Mouse (Mus musculus) adrenal gland, postnatal 36 days (tissue): ENCODE data around the gene Dck. TPM values are rescaled to one million over a fixed set of nuclear protein-coding genes. Genes with fewer than 3 reads are reported as not detected.
A peak's percentile ranks its signal among the peaks of the same experiment; 100 is the strongest.

Source experiments
- DNase-seq, 2 experiments: peaks; one replicate each; pipeline ENCODE4 v3.0.0; 2021; ENCODE audit warnings: mixed read lengths in 1 of 2
- total RNA-seq, 2 experiments: library from RNA; stranded (reverse); gene quantifications; 2 replicates each; pipeline ENCODE4 v1.2.3; 2021

The Dck gene
- total RNA-seq, 2 experiments from 2014 or later, result 3.6 to 5.1 TPM

DNA sequence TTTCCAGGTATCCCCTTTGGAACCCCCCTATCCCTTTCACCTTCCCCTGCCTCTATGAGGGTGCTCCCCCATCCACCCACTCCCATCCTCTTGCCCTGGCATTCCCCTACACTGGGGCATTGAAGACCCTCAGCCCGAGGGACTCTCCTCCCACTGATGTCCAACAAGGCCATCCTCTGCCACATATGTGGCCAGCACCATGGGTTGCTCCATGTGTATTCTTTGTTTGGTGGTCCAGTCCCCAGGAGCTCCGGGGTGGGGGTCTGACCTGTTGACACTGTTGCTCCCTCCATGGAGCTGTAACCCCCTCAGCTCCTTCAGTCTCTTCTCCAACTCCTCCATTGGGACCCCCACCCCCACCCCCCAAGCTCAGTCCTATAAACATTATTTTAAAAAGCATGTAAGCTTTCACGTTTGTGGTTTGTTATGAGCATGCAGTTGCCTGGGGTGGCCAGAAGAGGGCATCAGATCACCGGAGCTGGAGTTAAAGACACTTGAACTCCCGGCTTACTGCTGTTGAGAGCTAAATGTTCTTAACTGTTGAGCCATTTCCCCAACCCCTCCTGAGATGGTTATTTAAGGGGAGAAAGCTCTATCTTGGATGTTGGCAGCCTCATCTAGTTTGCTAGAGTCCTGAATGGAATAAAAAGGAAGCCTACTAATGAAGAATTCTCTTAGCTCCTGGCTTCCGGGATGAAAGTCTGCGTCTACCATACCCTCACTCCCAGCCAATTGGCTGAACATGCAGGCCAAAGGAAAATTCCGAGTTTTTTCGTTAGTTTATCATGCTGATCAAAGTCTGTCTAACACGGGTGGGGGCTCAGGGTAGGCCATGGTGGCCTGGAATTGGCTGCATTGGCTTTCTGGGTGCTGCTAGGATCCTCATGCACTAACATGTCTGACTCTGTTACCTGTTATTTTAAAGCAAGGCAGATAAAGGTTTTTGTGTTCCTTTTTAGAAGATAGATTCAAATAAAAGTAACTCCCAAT, 26.8 kb downstream of the Dck start:
- DNase-seq, result peak; percentile 34 to 59

DNA sequence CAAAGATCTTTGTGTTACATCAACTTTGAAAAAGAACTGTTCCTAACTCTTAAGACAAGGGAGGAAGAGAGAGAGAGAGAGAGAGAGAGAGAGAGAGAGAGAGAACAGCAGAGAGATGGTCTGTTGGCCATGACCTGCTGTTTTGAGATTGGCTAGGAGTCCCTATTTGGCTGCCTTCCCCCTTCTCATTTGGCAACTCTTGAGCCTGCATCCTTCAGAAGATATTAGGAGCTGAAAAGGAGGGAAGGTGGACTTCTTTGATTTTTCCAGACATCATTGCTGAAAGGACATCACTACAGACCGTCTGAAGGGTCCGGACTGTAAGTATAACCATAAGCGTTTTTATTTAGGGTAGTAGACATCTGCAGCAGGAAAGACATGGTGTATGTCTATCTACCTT, 28.9 kb downstream of the Dck start:
- DNase-seq, result no peak

DNA sequence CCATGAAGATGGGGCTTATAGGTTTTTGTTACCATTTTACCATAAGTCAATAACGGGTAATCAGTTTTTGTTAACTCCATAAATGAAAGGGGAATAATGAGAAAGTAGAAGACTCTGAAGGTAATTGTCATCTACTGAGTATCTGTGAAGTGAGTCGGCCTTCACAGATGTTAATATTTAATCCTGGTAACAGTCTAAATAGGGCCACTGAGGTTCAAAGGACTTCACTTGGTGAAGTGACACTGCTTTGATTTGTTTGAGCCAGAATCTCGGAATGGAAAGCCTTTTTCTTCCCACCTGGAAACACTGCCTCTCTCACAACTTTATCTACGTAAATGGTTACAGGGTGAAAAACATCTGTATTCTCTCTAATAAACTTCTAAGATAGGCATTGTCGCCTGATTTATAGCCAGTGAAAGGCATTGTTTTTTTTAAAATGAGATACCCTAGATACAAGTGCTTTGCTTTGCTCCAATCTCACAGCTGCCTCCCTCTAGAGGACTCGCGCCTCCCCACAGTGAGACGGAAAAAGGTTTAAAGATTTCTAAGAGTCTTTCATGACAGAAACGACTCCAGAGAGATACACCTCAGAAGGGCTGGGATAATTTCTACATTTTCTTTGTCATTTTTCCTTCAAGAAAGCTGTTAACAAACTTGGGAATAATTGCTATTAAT, 31.3 kb downstream of the Dck start:
- no peak for DNase-seq

DNA sequence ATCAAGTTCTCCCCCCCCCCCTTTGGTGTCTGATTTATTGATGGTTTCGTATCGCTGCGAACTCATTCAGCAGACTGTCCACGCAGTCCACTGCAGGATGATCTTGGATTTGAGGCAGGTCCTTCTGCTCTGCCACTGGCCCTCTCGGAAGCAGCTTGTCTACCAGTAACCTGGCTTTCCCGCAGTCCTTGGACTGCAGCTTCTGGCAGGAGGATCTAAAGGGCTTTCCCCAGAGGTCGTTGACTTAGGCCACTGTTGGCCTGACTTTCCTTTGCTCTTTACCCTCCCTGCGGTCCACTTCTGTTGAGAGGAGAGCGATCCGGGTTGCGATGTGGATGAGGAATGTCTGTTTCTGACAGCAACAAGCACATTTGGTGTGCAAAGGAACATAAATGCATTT, 31.8 kb downstream of the Dck start:
- peak in 1 of 2 experiments; percentile 8 for DNase-seq

DNA sequence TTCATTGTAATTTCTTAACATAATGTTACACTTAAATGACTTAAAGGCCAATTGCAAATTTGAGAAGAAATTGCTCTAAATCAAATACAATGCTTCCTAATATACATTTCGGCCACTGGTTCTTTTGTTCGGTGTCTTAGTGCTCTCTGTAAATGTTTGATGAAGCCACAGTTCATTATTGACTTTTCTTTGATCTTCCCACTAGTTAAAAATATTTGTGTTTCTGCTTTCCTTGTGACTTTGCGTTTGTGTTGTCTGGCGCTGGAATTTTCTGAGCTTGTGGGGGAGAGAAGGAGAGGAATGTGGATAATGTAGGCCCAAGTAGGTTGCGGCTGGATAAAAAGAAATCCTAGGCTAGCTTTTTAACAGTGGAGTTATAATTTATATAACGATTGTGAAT, 32.3 kb downstream of the Dck start:
- no peak for DNase-seq

DNA sequence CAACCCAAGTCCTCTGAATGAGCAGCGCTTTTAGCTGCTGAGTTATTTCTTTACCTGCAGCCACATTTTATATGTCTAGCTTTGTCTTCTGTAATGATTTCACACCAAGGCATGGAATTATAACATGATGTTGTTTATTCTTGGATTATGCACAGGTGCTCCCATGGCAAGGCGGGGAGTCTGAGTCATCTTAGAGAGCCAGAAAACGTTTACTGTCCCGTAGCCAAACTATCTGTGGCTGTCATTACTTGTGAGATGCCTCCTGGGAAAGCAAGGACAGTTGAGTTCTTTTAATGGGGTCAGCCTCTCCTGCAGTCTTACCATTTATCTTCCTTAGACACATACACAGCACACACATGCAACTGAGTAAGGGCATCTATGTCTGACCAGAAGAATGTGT, 40.8 kb downstream of the Dck start:
- no peak for DNase-seq

DNA sequence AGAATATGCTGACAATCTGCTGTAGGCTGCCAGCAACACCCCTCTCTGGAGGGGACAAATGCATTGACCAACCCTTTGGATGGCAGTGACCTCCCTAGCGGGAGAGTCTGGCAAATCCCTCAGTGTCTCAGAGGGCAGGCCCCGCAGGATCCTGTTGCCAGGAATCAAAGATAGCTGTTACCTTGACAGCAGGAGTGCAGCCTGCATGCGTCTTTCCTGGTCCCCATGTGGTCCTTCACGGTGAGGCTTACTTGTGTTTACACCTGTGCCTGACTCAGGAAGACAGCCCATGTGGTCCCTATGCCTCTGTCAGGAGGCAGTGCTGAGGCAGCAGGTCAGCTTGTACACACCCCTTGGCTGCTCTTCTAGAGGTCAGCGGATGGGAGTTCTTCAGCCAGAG, 41.5 kb downstream of the Dck start:
- DNase-seq, result no peak

DNA sequence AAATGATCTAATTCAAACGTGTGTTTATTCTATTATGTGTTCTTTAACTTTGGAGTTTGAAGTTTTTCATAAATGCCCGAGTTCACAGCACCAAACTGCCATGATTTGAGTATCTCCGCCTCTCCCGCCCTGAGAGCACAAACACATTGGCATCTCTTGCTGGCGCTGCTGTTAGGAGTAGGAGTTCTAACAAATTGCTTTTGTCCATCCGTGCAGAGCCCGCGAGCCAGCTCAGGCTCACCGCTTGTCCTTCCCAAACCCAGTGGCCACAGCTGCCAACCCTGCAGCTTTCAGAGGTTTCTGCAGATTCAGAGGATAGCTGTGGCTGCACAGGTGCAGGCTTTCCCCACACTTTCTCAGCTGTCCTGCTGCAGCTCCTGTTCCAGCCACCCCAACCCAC, 42.5 kb downstream of the Dck start:
- no peak for DNase-seq

DNA sequence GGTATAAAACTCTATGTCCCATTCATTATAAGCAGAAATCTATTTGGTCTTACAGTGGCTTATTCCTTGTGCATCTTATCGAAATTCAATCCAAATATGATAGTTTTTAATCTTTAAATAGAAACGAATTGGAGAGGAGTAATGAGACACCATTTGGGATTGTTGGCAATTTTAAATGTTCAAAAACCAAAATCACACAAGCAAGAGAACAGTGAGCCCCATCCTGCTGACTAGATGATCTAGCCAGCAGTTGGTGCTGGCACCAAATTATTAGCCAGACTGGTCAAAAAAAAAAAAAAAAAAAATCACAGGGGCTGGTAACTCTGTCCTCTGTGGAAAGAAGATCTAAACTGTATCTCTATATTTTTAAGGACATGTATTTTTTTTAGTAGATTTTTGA, 48.4 kb downstream of the Dck start:
- no peak for DNase-seq

DNA sequence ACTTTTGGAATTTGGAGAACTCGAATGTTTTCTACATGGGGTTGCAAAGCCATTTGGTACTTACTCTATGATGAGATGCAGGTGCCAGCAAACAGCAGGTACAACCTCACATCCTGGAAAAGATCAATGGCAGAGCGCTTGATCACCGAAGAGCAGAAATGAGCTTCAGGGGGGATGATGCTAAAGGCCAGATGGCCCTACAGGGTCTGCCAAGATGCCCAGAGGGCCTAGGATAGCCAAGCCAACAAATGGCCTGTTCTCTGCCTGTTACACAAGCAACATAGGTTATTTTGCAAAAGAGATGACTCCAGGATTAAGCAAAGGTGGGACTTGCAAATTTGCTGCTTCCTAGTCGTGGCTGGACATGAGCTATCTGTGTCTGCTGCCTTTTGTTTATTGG, 49.8 kb downstream of the Dck start:
- DNase-seq, result no peak

DNA sequence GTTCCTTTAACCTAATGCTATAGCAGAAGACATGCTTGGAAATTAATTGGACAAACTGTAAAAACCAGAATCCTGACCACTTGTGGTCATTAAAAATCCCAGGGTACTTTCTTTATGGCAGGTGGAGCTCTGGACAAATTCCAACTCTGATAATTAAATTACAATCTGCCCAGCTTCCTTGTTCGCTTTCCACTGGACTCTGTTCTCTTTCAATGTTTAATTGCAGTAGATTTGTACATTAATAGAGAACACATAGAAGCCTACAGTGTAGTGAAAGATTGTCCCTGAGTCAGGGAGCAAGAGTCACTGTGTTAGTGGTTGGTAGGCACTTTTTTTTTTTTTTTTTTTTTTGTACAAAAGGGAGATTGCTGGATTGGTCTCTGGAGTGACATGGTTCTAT, 56.7 kb downstream of the Dck start:
- DNase-seq, result no peak

DNA sequence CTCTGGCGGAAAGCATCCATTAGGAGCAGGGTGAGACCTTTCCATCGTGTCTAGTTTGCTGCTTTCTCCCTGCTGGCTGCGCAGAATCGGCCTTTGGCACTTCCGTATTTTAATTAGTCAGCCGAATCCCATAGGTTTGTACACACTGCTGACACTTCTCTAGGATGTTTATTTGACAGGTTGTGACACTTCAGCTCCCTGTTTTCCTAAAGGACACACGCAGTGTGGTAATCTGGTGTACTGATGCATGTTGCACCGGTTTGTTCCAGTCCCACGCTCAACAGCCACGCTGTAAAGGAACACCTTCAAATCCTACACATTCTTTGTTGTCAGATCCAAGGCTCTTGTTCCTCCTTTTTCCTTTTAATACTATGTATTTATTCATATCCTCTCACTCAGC, 60.0 kb downstream of the Dck start:
- no peak for DNase-seq

DNA sequence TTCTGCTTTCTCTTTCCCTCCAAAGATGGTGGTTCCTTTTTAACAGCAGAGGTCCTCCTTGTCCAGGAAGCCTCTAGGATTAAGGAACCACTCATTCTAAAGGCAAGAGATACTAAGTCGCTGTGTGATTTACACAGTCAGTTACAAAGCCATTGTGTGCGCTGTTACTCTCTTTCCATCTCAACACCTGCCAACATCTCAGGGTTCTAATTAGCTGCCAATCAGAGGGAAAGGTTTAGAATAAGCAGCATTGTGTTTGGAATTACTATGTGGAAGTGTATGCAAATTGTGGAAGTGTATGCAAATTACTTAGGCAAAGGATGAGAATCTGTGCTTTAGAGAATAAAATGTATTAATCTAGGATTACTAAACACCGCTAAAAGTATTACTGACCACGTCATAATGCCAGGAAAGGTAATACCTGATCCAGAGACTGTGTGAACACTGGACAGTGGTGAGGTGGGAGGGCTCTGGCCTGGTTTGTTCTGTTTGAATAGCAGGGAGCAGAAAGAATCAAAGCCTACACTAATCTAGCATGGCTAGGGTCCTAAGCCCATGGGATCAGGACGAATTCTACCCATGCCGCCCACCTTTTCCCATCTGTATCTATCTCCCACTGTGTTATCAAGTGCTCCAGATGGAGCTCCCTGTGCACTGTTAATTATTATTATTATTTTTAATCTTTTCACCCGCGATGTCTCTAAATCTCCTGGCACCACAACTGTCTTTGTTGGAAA, 65.2 kb downstream of the Dck start:
- no peak for DNase-seq

DNA sequence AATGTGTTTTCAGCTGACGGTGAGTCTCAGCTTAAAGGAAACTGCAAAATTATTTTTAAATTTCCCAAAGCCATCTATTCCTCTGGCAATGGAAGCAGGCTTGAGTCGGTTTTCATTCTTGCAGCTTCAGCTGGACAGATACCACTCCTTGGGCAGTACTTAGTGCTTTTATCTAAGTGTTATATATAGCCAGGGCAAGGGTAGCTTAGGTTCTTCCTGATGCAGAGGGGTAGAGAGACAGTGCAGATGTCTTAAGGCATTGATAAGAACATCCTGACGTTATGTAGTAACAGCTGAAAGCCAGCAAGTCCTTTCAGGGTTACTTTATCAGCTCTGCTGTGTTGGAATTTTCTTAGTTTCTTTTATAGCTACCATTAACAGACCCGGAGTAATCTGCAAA, 66.1 kb downstream of the Dck start:
- no peak for DNase-seq

DNA sequence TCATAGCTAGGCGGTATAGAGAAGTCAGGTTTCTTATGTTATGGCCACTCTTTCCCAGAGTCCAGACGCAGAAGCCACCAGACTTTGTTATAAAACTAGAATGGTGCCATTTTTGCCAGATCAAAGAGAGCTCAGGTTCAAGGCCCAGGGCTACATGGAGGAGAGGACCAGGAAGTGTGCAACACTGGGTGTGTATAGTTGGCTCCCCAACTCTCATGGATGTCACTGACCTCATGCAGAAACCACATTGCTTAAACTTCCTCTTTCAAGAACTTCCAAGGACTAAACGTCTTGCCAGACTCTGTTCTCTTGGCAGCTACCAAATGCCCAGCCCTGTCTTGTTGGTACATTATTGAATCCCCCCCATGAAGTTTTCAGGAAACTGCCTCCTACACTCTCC, 67.1 kb downstream of the Dck start:
- no peak for DNase-seq

Other genes starting within 250 kb of the Dck start
- gene Jchain, start 237.1 kb upstream of the Dck start, total RNA-seq, result under 1 TPM; 0.30 TPM
- 10 to 100 TPM; 32.5 to 34.2 TPM for gene Utp3, start 210.5 kb upstream of the Dck start, total RNA-seq
- 10 to 100 TPM; 22.2 to 30.7 TPM for gene Rufy3, start 200.0 kb upstream of the Dck start, total RNA-seq
- gene Grsf1, start 88.8 kb upstream of the Dck start, total RNA-seq, result 100 to 1,000 TPM; 120 to 151 TPM
- gene Mob1b, start 44.1 kb upstream of the Dck start, total RNA-seq, result 10 to 100 TPM; 36.9 to 46.7 TPM
- gene Slc4a4, start 121.8 kb downstream of the Dck start, total RNA-seq, result 10 to 100 TPM; 20.1 to 61.2 TPM